Mouse (Mus musculus) forebrain, postnatal 0 days (tissue): ENCODE results near the gene Lilra5. TPM values are rescaled to one million over a fixed set of nuclear protein-coding genes. Genes with fewer than 3 reads are reported as not detected.
"Not testable (repeated sequence)": the region's sequence is repeated elsewhere in the genome, so short reads cannot be mapped to it uniquely, and the experiment has no call there.

Experiments
- ATAC-seq: fragments of 200-750 bp; cut with Nextera tagmentation; 2 replicates; pipeline ENCODE4 v1.8.0; 2017; ENCODE audit warnings: mild to moderate bottlenecking, moderate library complexity
- DNase-seq: peaks from one replicate; pipeline ENCODE4 v3.0.0-alpha.2; 2015
- H3K27ac ChIP-seq: fragments of 300-500 bp; sonication (generic); 2 replicates; pipeline ENCODE4 v1.5.1; 2014; ENCODE audit warnings: low read depth, mild to moderate bottlenecking, antibody characterized with exemption, low read length, moderate library complexity, mixed read lengths
- H3K27me3 ChIP-seq: fragments of 300-500 bp; sonication (generic); 2 replicates; pipeline ENCODE4 v1.6.1; 2014; ENCODE audit warnings: mild to moderate bottlenecking, low read length, mixed read lengths; ENCODE audit not compliant: insufficient read depth
- H3K36me3 ChIP-seq: fragments of 300-500 bp; sonication (generic); 2 replicates; pipeline ENCODE4 v1.6.1; 2014; ENCODE audit warnings: mild to moderate bottlenecking, moderate library complexity; ENCODE audit not compliant: insufficient read depth
- H3K4me1 ChIP-seq: fragments of 300-500 bp; sonication (generic); 2 replicates; pipeline ENCODE4 v1.6.1; 2014; ENCODE audit warnings: antibody characterized with exemption; ENCODE audit not compliant: insufficient read depth
- H3K4me2 ChIP-seq: fragments of 300-500 bp; sonication (generic); 2 replicates; pipeline ENCODE4 v1.6.1; 2014; ENCODE audit warnings: low read depth, mild to moderate bottlenecking, moderate library complexity
- H3K4me3 ChIP-seq: fragments of 300-500 bp; sonication (generic); 2 replicates; pipeline ENCODE4 v1.5.1; 2014; ENCODE audit warnings: low read depth, low read length, mixed read lengths
- H3K9ac ChIP-seq: fragments of 300-500 bp; sonication (generic); 2 replicates; pipeline ENCODE4 v1.6.1; 2014; ENCODE audit warnings: mild to moderate bottlenecking
- H3K9me3 ChIP-seq: fragments of 300-500 bp; sonication (generic); 2 replicates; pipeline ENCODE4 v1.6.1; 2016; ENCODE audit warnings: low read length
- CTCF ChIP-seq: sonication (generic); IDR thresholded peaks from 2 replicates; pipeline ENCODE4 v1.5.1; 2016; ENCODE audit warnings: antibody characterized with exemption, control low read depth, low read depth
- WGBS: fragments of 180-500 bp; shearing (Covaris S2); extraction: QIAGEN DNeasy Blood & Tissue Kit; methylation state at CpG from one replicate; pipeline ENCODE4 v1.1.7; 2014; 5-methylcytosine and 5-hydroxymethylcytosine counted together
- polyA plus RNA-seq: library from polyadenylated mRNA; unstranded; fragments of >200 nt; fragmentation: Nextera tagmentation; extraction: Ambion mirVana; gene quantifications from 2 replicates; pipeline ENCODE4 v1.2.1, GENCODE M21; 2015
- total RNA-seq: library from RNA; depleted of rRNA; stranded (reverse); fragments of >200 nt; gene quantifications from 2 replicates; pipeline ENCODE4 v1.2.3, GENCODE M21; 2014; rRNA removed

Lilra5 gene
- total and polyA plus RNA-seq, 2 experiments from 2014 or later: 0.24 TPM; not detected in 1

GRCm38 (mm10) chr7:4239038-4239721 is 1.6 kb downstream of the Lilra5 start:
- no peaks in the 10 kb centered on the region for H3K9me3 ChIP-seq
- H3K9ac ChIP-seq: no peak overlapping the region
- no peaks in the 10 kb centered on the region for H3K4me1 ChIP-seq
- 83% methylated on average over 6 of the region's 6 CpGs for WGBS
- no peaks in the 10 kb centered on the region for H3K36me3 ChIP-seq
- no peak overlapping the region for H3K27ac ChIP-seq
- no peak overlapping the region for H3K4me3 ChIP-seq
- H3K27me3 ChIP-seq: no peaks in the 10 kb centered on the region
- no peak for TF ChIP-seq CTCF
- H3K4me2 ChIP-seq: no peak overlapping the region
- ATAC-seq: no peak
- DNase-seq: no peak

- H3K4me3 ChIP-seq, H3K4me1 ChIP-seq, H3K27me3 ChIP-seq, ATAC-seq, H3K4me2 ChIP-seq, H3K9me3 ChIP-seq, H3K36me3 ChIP-seq, DNase-seq, H3K9ac ChIP-seq, H3K27ac ChIP-seq: not testable (repeated sequence)
- 82% methylated on average over 1 of the region's 1 CpGs for WGBS
Observed at GRCm38 (mm10) chr7:4251211-4251610, 13.7 kb downstream of the Lilra5 start.

GRCm38 (mm10) chr7:4256060-4256459 is 18.5 kb downstream of the Lilra5 start:
- H3K9me3 ChIP-seq, H3K36me3 ChIP-seq, ATAC-seq, H3K4me1 ChIP-seq, DNase-seq, H3K27ac ChIP-seq, H3K27me3 ChIP-seq, H3K4me3 ChIP-seq, H3K4me2 ChIP-seq, H3K9ac ChIP-seq: not testable (repeated sequence)
- no CpG with 5 or more reads among the region's 1 CpGs for WGBS

GRCm38 (mm10) chr7:4260521-4260920 is 23.0 kb downstream of the Lilra5 start:
- not testable (repeated sequence) for H3K4me3 ChIP-seq, H3K4me1 ChIP-seq, H3K36me3 ChIP-seq, H3K27me3 ChIP-seq, H3K4me2 ChIP-seq, DNase-seq, H3K27ac ChIP-seq, ATAC-seq, H3K9ac ChIP-seq, H3K9me3 ChIP-seq
- WGBS: 98% methylated on average over 1 of the region's 1 CpGs

GRCm38 (mm10) chr7:4272106-4272505 is 34.6 kb downstream of the Lilra5 start:
- DNase-seq, H3K9me3 ChIP-seq, H3K27me3 ChIP-seq, H3K4me2 ChIP-seq, H3K9ac ChIP-seq, ATAC-seq, H3K4me3 ChIP-seq, H3K27ac ChIP-seq, H3K36me3 ChIP-seq, H3K4me1 ChIP-seq: not testable (repeated sequence)
- WGBS: 83% methylated on average over 1 of the region's 1 CpGs

- not testable (repeated sequence) for H3K9me3 ChIP-seq, H3K27ac ChIP-seq, H3K9ac ChIP-seq, H3K36me3 ChIP-seq, H3K4me2 ChIP-seq, DNase-seq, H3K27me3 ChIP-seq, ATAC-seq, H3K4me1 ChIP-seq, H3K4me3 ChIP-seq
- 78% methylated on average over 2 of the region's 2 CpGs for WGBS
Observed at GRCm38 (mm10) chr7:4273874-4274273, 36.3 kb downstream of the Lilra5 start.

- ATAC-seq, H3K4me1 ChIP-seq, DNase-seq, H3K9me3 ChIP-seq, H3K36me3 ChIP-seq, H3K27ac ChIP-seq, H3K4me3 ChIP-seq, H3K9ac ChIP-seq, H3K4me2 ChIP-seq, H3K27me3 ChIP-seq: not testable (repeated sequence)
- 93% methylated on average over 10 of the region's 10 CpGs for WGBS
Observed at GRCm38 (mm10) chr7:4275500-4275899, 37.9 kb downstream of the Lilra5 start.

- H3K27ac ChIP-seq: no peak overlapping the region
- DNase-seq: no peak
- 76% methylated on average over 5 of the region's 5 CpGs for WGBS
- H3K4me3 ChIP-seq: no peak overlapping the region
- H3K9me3 ChIP-seq: no peaks in the 10 kb centered on the region
- no peak overlapping the region for H3K4me2 ChIP-seq
- no peak for TF ChIP-seq CTCF
- no peaks in the 10 kb centered on the region for H3K4me1 ChIP-seq
- no peaks in the 10 kb centered on the region for H3K36me3 ChIP-seq
- H3K9ac ChIP-seq: no peak overlapping the region
- no peak for ATAC-seq
- H3K27me3 ChIP-seq: no peaks in the 10 kb centered on the region
Observed at GRCm38 (mm10) chr7:4292638-4293037, 55.1 kb downstream of the Lilra5 start.

Other genes with a start within 250 kb of the Lilra5 start
- gene Lair1, start 174.6 kb upstream of the Lilra5 start, total RNA-seq: 2.0 and 3.2 TPM in 2 replicates
- gene Lair1, start 174.6 kb upstream of the Lilra5 start, polyA plus RNA-seq: 1.3 and 2.2 TPM in 2 replicates
- 180 and 204 TPM in 2 replicates for gene Ttyh1, start 118.3 kb upstream of the Lilra5 start, total RNA-seq
- gene Ttyh1, start 118.3 kb upstream of the Lilra5 start, polyA plus RNA-seq: 90.0 and 160 TPM in 2 replicates
- gene Leng8, start 100.7 kb upstream of the Lilra5 start, total RNA-seq: 124 and 174 TPM in 2 replicates
- gene Leng8, start 100.7 kb upstream of the Lilra5 start, polyA plus RNA-seq: 20.5 and 35.8 TPM in 2 replicates
- 5.1 and 5.5 TPM in 2 replicates for gene Leng9, start 87.4 kb upstream of the Lilra5 start, total RNA-seq
- 4.4 and 4.8 TPM in 2 replicates for gene Leng9, start 87.4 kb upstream of the Lilra5 start, polyA plus RNA-seq
- 3.5 and 4.0 TPM in 2 replicates for gene Cdc42ep5, start 72.9 kb upstream of the Lilra5 start, total RNA-seq
- gene Cdc42ep5, start 72.9 kb upstream of the Lilra5 start, polyA plus RNA-seq: 6.7 and 6.9 TPM in 2 replicates
- gene Ncr1, start 100.0 kb downstream of the Lilra5 start, total RNA-seq: not detected in 2 replicates
- not detected in 2 replicates for gene Ncr1, start 100.0 kb downstream of the Lilra5 start, polyA plus RNA-seq
- gene Gp6, start 160.0 kb downstream of the Lilra5 start, total RNA-seq: not detected in 2 replicates
- gene Gp6, start 160.0 kb downstream of the Lilra5 start, polyA plus RNA-seq: not detected in 2 replicates
- 73.9 and 84.5 TPM in 2 replicates for gene Rdh13, start 207.9 kb downstream of the Lilra5 start, total RNA-seq
- gene Rdh13, start 207.9 kb downstream of the Lilra5 start, polyA plus RNA-seq: 28.5 and 37.9 TPM in 2 replicates
- 3.2 and 8.6 TPM in 2 replicates for gene Eps8l1, start 222.9 kb downstream of the Lilra5 start, total RNA-seq
- 4.6 and 7.4 TPM in 2 replicates for gene Eps8l1, start 222.9 kb downstream of the Lilra5 start, polyA plus RNA-seq